Mouse (Mus musculus) heart, embryonic 16.5 days (tissue): ENCODE measurements at regions not wholly inside any gene's neighbourhood (a gene's known extent, or its start where the extent isn't known, plus 50 kb on each side); places are given as distances from the start of the nearest gene placed in this dataset.

Experiments
- ATAC-seq: fragments of 200-750 bp; cut with Nextera tagmentation; replicated peaks from 2 replicates; pipeline ENCODE4 v1.8.0; 2017; ENCODE audit warnings: moderate number of reproducible peaks; ENCODE audit not compliant: insufficient read depth, low FRiP score; ENCODE audit errors: extremely low read depth
- H3K27ac ChIP-seq: fragments of 300-500 bp; sonication (generic); 2 replicates; pipeline ENCODE4 v1.5.1; 2014; ENCODE audit warnings: mild to moderate bottlenecking, low read length, control low read depth, moderate library complexity
- H3K27me3 ChIP-seq: fragments of 300-500 bp; sonication (generic); 2 replicates; pipeline ENCODE4 v1.6.1; 2014; ENCODE audit warnings: low read length, mixed read lengths; ENCODE audit not compliant: control insufficient read depth, insufficient read depth
- H3K36me3 ChIP-seq: fragments of 300-500 bp; sonication (generic); 2 replicates; pipeline ENCODE4 v1.6.1; 2014; ENCODE audit not compliant: control insufficient read depth, insufficient read depth
- H3K4me1 ChIP-seq: fragments of 300-500 bp; sonication (generic); 2 replicates; pipeline ENCODE4 v1.6.1; 2014; ENCODE audit warnings: low read length, mixed read lengths; ENCODE audit not compliant: control insufficient read depth, insufficient read depth
- H3K4me2 ChIP-seq: fragments of 300-500 bp; sonication (generic); 2 replicates; pipeline ENCODE4 v1.6.1; 2014; ENCODE audit warnings: low read depth, mild to moderate bottlenecking, control low read depth, low read length
- H3K4me3 ChIP-seq: fragments of 300-500 bp; sonication (generic); 2 replicates; pipeline ENCODE4 v1.5.1; 2014; ENCODE audit warnings: mild to moderate bottlenecking, control low read depth, low read length
- H3K9ac ChIP-seq: fragments of 300-500 bp; sonication (generic); 2 replicates; pipeline ENCODE4 v1.6.1; 2014; ENCODE audit warnings: low read length, control low read depth
- H3K9me3 ChIP-seq: fragments of 300-500 bp; sonication (generic); replicated peaks from 2 replicates; pipeline ENCODE4 v1.6.1; 2016; ENCODE audit warnings: low read length; ENCODE audit not compliant: control insufficient read depth
- WGBS: fragments of 180-500 bp; shearing (Covaris S2); extraction: QIAGEN DNeasy Blood & Tissue Kit; methylation state at CpG from one replicate; pipeline ENCODE4 v1.1.7; 2014; 5-methylcytosine and 5-hydroxymethylcytosine counted together

- no peaks in the 10 kb centered on the region for H3K27me3 ChIP-seq
- 79% methylated on average over 6 of the region's 6 CpGs for WGBS
Observed at GRCm38 (mm10) chr19:54603345-54603744, 523.7 kb downstream of the Gpam start.

GRCm38 (mm10) chr19:54605346-54605745 is 521.7 kb downstream of the Gpam start:
- Histone ChIP-seq H3K27ac (no peak overlapping the region), H3K4me1 (no peaks in the 10 kb centered on the region), H3K4me2 (no peak overlapping the region), H3K9me3 (no peaks in the 10 kb centered on the region), H3K9ac (no peak overlapping the region), H3K4me3 (no peak overlapping the region), H3K27me3 (no peaks in the 10 kb centered on the region), H3K36me3 (no peaks in the 10 kb centered on the region)
- WGBS: 79% methylated on average over 1 of the region's 1 CpGs
- no peak for ATAC-seq

More at GRCm38 (mm10) chr19:54603345-54603744, 523.7 kb downstream of the Gpam start:
- no peaks in the 10 kb centered on the region for H3K9me3 ChIP-seq
- no peak overlapping the region for H3K27ac ChIP-seq
- H3K9ac ChIP-seq: no peak overlapping the region
- H3K36me3 ChIP-seq: no peaks in the 10 kb centered on the region
- H3K4me1 ChIP-seq: no peaks in the 10 kb centered on the region
- no peak overlapping the region for H3K4me3 ChIP-seq
- no peak overlapping the region for H3K4me2 ChIP-seq
- ATAC-seq: no peak

GRCm38 (mm10) chr19:54616924-54617323 is 510.1 kb downstream of the Gpam start:
- no peaks in the 10 kb centered on the region for H3K36me3 ChIP-seq
- no peaks in the 10 kb centered on the region for H3K27me3 ChIP-seq
- no peak overlapping the region for H3K9ac ChIP-seq
- no peaks in the 10 kb centered on the region for H3K4me1 ChIP-seq
- H3K9me3 ChIP-seq: no peaks in the 10 kb centered on the region
- 58% methylated on average over 4 of the region's 4 CpGs for WGBS
- no peak for ATAC-seq
- no peak overlapping the region for H3K4me3 ChIP-seq
- no peak overlapping the region for H3K27ac ChIP-seq
- H3K4me2 ChIP-seq: no peak overlapping the region
